Mouse (Mus musculus) liver, embryonic 14.5 days (tissue): ENCODE results near the gene Exog.

Experiments used
- CTCF ChIP-seq: IDR thresholded peaks from 2 replicates; pipeline ENCODE4 v1.5.1; 2016; ENCODE audit warnings: antibody characterized with exemption, low read depth, control low read depth
- EP300 ChIP-seq: IDR thresholded peaks from 2 replicates; pipeline ENCODE4 v1.6.1; 2016; ENCODE audit warnings: antibody characterized with exemption, low read depth

- TF ChIP-seq EP300 (no peak), CTCF (no peak)
Measured at GRCm38 (mm10) chr9:119498885-119499284, 54.1 kb downstream of the Exog start.
